Mouse (Mus musculus): ENCODE measurements around the gene Sell.

GRCm38 (mm10) chr1:164061278-164061677 is 504 bp upstream of the Sell start:
- TF ChIP-seq POLR2A (IDR thresholded peaks at IDR 0.05; ENCODE audit: borderline replicate concordance, low read depth, low read length) (no peak), CTCF (IDR thresholded peaks at IDR 0.05; ENCODE audit: low read depth, low read length) (no peak)
